Mouse (Mus musculus): Measurements from ENCODE around the gene S100a6.

The S100a6 gene

DNA sequence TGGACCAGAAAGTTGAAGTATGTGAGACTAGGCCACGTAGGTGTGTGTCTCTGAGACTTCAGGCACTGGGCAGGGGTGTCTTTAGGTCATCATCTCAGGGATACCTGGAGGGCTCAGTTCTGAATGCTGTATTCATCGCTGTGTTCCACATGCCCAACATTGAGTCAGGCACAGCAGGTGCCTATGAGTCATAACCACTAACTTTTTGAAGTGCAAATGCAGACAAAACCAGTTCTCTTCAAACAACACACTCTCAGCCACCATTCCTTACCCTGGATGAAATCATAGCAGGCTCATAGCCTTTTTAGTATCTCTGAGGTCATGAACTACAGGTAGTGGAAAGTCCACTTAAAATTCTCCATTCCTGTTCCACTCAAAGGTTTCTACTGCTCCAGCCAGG lies 16.6 kb downstream of the S100a6 start:
- no peak for DNase-seq

DNA sequence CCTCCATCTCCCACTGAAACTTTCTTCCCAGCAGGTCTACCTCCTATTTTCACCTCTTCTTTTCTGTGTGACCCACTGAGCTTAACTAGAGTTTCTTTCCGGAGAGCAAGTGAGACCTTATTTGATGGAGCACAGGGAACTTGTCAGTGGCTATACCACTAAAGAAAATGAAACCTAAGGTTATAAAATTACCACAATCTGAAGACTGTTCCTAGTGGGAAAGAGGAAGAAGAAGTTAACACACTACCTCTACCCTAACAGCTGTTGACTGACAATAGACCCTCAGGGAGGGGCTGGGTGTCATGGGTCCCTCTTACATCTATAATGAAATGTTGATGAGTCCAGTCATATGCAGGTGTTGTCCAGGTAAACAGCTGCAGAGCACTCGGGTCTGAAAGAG lies 19.3 kb downstream of the S100a6 start:
- DNase-seq: no peak

DNA sequence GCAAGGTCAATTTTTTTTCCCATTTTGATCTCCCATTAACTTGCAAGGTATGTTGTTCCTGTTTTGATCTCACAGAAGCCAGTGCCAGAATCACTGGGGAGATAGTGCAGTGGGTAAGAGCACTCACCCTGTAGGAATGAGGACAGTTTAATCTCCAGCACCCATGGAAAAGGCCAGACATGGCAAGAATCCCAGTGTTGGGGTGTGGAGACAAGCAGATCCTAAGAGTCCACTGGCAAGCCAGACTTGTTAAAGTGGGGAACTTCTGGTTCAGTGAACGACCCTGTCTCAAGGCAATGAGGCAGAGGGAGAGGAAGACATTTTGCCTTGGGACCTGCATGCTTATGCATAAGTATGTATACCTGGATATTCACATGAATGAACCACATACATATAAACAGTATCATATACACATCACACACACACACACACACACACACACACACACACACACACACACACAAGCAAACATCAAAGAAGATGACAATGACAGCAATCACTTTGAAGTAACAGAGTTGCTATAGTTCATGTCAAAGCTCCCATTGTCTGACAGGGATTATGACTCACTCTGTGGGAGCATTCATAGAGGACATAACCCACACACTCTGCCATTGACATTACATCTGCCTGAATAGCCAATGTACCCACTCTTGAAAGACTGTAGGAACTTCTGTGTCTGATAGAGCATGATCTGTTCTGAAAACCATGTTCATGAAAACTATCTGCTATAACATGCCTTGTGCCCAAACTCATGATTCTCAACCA lies 26.0 kb downstream of the S100a6 start:
- no peak for DNase-seq

DNA sequence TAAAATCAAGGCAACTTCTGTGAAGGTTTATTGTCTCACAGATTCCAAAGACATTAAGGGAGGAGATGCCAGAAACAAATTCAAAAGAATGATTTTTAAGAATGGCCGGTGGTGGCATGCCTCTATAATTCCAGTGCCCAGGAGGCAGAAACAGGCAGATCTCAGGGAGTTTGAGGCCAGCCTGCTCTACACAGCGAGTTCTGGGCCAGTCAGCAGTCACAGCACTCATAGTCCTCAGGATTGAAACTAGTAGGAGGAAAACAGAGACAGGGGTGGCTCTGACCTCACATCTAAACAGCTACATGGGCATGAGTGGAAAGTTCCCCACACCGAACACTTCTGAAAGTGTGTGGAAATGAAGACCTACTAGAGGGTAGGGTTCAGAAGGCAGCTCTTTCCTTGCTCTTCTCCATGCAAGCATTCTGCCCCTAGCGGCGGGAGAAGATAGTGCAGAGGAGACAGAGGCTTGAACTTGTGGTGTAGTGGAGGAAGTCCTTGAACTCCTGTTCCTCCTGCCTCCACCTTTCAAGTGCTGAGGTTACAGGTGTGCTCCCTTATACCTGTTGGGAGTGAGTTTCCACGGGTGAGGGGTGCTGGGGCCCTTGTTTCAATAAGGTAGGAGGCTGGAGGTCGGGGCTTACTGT lies 27.0 kb downstream of the S100a6 start:
- DNase-seq: no peak

DNA sequence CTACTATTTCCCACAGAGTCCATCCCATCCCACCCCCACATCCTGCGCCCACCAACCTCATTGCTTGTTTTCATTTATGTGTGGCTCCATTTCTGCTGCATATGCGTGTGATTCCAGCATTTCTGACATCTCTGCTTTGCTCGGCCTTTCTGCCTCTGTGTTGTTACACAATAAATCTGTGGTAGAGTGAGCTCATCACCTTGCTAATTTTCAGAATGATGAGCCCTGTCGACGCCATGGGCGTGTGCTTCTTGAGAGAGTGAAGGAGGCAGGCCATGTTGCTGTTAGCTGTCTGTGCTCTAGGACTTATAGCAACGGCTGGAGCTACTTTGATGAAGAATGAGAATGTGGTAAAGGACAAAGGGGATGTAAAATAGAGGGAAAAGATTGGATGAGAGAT lies 28.3 kb downstream of the S100a6 start:
- no peak for DNase-seq

DNA sequence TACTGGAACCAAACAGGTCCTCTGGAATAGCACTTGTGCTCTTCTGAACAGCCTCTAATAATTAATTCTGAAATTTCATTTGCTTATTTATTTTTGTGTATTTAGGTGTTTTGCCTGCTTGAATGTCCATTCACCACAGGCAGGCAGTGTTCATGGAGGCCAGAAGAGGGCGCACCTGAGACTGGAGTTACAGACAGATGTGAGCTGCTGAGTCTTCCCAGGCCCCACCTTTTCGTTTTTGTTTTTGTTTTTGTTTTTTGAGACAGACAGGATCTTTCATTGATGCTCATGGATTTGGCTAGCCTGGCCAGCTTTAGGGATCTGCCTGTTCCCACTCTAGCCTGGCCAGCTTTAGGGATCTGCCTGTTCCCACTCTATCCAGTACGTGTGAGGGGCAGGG lies 31.5 kb downstream of the S100a6 start:
- DNase-seq: no peak

DNA sequence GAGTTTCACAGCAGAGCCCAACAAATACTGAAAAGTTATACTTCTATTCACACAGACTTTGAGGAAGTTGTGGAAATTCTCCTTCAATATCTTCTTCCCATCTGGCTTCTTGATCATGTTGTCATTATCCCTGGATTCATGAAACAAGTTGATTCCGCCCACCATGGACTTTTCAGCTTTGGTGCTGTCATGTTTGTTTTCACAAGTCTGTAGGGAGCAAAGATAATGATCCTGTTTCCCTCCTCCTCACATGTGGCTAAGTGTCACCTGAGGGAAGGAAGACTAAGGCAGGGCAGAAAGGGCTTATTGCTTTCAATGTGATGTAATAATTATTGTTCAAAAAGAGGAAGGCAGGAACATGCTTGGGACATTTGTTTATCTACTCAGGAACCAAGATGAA lies 34.6 kb downstream of the S100a6 start:
- DNase-seq: no peak

DNA sequence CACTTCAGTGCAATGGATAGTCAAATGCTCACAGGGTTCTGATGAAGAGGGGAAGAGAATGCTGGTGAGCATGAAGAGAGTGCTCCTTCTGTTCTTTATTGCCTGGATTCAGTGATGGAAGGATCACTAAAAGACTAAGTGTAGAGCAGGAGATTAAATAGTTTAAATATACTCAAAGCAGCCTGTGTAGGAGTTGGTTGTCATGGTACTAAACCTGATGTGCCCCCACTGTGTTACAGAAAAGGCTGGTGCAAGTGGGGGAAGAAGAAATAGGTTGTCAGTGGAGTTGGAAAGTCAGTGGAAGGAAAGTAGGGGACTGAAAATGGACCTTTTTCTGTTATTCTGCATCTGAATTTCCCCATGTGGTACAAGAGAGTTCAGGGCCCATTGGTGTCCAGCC lies 36.3 kb downstream of the S100a6 start:
- DNase-seq: no peak

DNA sequence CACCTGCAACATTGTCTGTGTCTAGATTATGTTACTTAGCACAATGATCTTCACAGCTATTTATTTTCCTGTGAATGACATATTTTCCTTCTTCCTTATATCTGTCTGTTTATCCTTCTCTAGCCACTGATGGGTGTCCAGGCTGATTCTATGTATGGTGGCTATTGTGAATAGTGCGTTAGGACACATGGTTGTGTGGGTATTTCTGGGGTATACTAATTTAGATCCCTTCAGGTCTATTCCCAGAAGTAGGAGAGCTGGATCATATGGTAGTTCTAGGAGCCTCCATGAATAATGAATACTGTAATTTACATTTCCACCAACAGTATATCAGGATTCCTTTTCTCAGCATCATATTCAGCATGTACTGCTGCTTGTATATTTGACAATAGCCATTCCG lies 37.1 kb downstream of the S100a6 start:
- DNase-seq: no peak

DNA sequence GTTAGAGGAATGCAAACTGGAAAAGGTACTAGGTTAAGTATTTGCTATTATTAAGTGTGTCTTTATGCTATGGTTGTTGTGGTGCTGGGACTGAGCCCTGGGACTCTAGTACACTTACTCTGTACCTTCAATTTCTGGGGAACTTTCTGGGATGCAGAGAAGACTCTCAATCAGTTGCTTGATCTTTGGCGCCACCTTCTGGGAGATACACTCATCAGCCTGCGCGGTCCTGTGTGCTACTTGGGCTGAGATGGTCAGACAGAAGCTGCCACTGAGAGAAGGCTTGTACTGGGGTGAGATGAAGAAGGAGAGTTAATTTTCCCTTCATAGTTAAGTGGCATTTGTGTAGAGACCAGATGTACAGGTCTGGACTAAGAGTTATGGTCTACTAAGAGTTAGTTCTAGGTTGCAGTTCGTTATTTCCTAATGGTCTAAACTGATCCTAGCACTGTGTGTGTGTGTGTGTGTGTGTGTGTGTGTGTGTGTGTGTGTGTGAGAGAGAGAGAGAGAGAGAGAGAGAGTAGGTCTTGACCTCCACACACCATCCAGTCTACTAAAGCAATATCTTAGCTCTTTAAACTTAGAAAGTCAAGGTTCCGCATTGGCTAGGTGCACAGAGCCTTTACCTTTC lies 40.3 kb downstream of the S100a6 start:
- DNase-seq: peak; percentile 62

DNA sequence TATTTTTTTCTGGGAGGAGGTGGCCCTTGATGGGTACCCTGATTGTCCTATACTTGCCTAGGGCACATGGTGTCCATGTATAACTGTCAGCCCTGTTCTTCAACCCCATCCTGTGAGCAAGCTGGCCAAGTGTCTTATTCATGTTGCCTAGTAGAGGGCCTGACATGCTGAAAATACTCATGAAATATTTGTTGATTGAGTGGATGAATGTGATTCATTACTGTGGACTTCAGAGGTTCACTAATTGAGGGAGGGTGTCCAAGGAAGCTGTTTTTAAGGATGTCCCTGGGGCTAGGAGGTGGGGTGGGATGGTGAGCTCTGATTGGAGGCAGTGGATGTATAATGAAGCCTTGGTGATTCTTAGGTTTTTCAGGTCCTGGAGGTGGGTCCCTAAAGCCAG lies 41.0 kb downstream of the S100a6 start, which contains the start of gene S100a7a:
S100a7a (plus strand) TSS at position 301 of the 400 bp plus-strand sequence.
- no peak for DNase-seq

DNA sequence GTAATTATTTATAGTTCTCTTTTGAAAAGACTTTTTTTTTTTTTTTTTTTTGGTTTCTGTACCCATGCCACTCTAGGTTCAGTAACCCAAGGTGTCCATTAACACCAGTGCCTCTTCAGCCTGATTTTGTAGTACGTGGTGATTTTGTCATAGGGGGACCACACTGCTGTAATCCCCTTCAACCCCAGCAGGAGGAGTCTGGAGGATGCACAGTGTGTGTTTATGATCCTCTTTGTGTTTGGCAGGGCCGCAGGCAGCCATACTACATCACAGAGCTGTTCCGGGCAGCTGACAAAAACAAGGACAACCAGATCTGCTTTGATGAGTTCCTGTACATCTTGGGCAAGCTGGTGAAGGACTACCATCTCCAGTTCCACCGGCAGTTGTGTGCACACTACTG lies 44.7 kb downstream of the S100a6 start:
- DNase-seq: no peak

DNA sequence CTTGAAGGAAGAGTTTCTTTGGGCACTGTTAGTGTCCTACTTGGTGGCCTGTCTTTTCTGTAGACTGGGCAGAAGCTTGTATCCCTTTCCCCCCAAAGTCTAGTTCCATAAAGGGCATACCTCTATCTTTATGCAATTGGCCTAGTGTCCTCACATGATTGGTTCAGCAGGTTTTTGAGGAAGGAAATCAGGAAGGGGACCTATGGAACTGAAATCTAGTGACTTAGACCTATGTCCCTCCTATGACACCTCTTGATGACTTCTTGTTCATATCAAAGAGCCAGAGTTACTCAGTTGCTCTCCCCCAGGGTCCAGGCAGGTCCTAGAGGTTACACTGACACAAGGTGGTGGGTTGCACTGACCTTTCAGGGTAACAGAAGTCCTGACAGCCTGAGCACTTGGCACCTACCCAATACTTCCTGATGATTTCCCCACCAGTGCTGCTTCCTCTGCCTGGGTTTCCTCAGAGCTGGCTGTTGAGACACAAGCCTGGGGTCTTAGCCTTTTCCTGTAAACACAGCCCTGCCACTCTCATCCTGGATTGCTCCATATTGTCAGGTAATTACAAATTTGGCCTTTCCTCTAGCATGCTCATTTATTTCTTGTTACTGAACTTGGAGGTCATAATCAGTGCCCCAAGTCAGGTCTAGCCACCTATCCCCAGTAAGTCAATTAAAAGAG lies 46.8 kb downstream of the S100a6 start:
- DNase-seq: no peak

DNA sequence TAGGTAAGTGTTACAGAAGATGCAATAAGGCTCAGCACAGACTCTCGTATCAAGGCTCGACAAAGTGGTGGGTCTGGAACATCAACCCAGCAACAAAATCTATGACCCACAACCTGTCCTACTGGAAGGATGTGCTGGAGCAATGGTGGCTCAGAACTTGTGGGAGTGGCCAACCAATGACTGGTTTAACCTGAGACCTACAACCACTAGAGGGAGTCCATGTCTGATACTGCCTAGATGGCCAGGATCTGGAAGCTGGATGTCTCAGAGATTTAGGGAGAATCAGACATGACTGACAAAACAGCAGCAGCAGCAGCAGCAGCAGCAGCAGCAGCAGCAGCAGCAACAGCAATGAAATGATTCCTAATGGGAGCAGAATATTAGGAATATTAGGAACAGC lies 51.5 kb downstream of the S100a6 start:
- no peak for DNase-seq

DNA sequence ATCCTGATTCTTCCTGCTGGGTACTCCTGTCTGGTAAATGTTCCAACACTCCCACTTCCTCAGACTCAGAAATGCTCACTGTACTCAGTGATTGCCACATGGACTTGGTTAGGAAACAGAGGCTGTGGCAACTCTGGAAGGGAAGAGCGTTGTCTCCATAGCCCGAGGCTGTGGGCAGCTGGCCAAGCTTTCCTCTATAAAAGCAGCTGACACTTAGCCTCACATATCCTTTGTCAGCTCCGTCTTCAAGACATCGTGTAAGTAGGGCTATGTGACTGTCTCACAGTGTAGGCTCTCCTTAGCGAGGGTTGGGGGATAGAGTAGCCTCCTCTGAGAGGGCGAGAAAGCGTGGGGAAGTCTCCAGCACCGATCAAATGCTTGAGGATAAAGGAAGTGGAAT lies 56.2 kb downstream of the S100a6 start, which contains the start of gene S100a8:
S100a8 (plus strand) TSS at position 133 of the 400 bp plus-strand sequence.
- DNase-seq: no peak
